Mouse (Mus musculus) retina, postnatal 1 day (tissue): ENCODE measurements at regions not wholly inside any gene's neighbourhood (a gene's known extent, or its start where the extent isn't known, plus 50 kb on each side); places are given as distances from the start of the nearest gene placed in this dataset.

Experiments
- DNase-seq: peaks from one replicate; pipeline ENCODE4 v3.0.0-alpha.2; 2012

DNA sequence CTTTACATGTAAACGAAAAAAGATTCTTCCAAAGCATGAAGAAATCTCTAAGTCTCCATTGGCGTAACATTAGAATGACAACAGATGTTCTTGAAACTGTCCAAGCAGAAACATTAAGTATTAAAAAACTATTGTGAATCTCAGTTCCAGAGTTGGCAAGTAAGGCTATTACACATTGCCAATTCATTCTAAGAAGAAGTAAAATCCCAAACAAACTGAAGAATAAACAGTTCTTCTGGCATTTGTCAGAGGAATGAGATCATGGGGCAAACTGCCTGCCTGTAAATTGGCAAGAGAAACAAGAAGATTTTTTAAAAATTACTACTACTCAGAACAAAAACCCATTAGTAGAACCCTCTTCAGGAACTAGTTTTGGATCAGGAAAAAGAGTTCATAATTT lies 680.1 kb downstream of the Nova1 start:
- no peak for DNase-seq

- DNase-seq: no peak
Observed at GRCm38 (mm10) chr12:46125867-46126266, 692.9 kb downstream of the Nova1 start.

DNA sequence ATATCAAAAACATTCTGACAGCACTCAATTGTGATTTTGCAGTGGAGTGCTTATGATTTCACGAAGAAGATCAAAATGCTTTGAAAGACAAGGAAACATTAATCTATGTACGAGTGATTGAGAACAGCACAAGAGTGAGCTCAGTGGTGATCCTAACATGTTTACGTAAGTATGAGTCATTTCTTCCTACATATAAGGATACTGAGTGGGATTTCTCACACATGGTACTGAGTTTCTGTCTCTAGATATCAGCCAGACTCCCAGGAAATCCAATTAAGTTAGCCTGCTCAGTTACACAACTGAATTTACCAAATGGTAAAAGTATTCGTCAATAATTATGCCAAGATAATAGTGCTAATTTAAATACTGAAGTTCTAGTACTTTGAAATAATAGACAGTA lies 707.4 kb downstream of the Nova1 start:
- DNase-seq: no peak

- no peak for DNase-seq
Observed at GRCm38 (mm10) chr12:46083356-46083755, 735.4 kb downstream of the Nova1 start.

- DNase-seq: no peak
Observed at GRCm38 (mm10) chr12:46075789-46076217, 742.9 kb downstream of the Nova1 start.

DNA sequence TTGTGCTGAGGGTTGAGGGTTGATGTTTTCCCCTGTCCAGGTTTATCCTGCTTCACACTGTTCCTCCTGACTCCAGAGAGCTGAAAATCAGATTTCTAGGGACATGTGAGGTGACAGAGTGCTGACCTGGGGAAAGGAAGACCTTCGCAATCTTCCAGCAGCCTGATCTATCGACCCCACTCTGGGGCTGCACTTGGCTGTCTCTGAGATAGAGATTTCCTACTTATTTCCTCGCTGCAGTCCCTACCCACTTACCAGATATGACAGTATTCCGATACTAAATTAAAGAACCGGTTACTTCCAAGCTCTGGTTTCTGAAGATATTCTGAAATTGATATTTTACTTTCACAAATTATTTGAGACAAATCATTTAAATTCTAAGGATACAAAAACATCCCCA lies 743.4 kb downstream of the Nova1 start:
- DNase-seq: no peak

DNA sequence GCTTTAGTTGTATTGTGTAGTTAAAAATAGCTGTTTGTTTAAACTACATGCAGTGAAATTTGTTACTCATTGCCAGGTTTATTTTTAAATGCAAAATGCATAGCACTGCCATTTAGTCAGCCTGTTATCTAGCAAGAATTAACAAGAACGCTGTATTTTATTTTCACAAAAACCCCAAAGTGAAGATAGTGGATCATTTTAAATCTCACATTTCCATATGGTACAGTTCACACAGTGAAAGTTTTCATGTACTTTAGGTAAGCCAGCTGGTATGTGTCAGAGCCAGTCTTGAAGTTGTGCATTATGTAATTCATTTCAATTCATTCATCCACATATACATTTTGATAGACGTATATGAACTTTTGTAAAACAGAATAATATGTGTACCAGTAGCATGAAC lies 751.8 kb downstream of the Nova1 start:
- DNase-seq: no peak

GRCm38 (mm10) chr12:46040626-46041025 lies 778.1 kb downstream of the Nova1 start:
- no peak for DNase-seq

- DNase-seq: no peak
Observed at GRCm38 (mm10) chr12:46040216-46040615, 778.5 kb downstream of the Nova1 start.

- no peak for DNase-seq
Observed at GRCm38 (mm10) chr12:46036540-46037094, 782.1 kb downstream of the Nova1 start.

DNA sequence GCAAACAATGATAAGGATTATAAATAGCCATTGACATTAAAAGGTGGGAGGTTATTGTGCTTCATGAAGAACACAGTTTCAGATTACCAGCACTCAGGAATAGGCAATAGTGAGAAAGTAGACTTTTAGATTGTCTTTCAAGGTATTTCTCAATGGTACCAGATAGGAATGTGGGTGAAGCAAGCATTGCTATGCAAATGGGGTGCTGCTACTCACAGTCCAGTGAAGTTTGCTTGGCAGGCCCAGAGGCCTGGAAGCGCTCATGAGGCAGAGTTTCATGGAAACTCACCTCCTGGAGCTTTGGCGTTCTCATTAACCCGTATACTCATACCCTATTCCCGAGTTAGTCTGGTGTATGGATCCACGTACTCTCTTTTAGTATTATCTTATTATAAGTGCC lies 793.5 kb downstream of the Nova1 start:
- no peak for DNase-seq

DNA sequence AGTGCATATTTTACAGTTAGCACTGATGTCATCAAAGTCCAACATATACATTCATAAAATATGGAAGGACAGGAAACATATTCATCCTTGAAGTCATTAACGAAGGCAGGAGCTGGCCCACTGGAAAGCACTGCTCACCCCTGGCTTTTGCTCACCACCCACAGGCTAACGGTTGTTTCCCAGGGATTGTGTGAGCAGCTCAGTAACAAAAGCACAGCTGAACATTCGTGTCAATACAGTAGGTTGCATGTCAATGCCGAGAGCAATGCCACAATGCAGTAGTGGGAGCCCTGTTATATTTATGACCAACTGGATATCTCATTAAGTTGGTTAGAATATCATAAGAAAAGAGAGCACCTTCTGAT lies 797.2 kb downstream of the Nova1 start:
- DNase-seq: no peak

DNA sequence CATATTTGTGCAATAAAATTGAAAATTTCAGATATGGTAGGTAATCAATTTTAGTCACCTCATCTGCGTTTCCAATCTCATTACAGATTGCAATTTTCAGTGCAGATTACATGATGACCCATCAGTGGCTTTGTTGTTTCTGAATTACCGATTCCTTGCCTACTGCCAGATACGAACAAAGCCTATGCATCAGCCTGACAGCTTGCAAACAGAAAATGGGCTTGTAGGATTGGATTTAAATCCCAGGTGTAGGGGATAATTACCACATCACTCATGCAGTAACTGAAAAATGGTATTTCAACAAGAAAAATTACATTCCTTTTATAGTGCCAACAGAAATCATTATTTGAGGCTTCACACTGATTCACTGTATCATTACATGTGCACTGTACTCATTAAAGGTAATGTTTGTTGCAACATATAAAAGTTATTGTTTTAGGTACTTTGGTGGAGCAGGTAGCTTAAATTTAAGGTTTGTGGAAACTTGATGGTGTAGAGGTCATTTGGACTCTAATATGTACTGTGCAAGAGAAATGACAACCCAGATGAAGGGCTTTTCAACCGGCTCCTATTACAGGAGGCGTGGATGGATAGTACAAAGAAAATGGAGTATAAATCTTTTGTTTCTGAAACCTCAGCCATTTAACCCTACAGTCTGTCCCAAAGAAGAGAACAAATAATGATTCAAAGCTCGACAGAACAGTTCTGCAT lies 797.7 kb downstream of the Nova1 start:
- DNase-seq: no peak

GRCm38 (mm10) chr12:45977691-45978414 lies 840.9 kb downstream of the Nova1 start:
- no peak for DNase-seq

DNA sequence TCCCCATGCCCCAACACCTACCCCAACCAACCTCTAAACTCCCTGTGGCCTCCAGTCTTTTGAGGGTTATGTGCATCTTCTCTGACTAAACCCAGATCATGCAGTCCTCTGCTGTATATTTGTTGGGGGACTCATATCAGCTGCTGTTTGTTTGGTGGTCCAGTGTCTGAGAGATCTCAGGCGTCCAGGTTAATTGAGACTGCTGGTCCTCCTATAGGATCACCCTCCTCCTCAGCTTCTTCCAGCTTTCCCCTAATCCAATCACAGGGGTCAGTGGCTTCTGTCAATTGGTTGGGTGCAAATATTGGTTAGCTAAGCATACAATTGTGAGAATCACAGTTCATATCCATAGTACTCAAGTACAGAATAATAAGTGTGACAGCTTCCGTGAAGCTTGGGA lies 842.9 kb downstream of the Nova1 start:
- no peak for DNase-seq

DNA sequence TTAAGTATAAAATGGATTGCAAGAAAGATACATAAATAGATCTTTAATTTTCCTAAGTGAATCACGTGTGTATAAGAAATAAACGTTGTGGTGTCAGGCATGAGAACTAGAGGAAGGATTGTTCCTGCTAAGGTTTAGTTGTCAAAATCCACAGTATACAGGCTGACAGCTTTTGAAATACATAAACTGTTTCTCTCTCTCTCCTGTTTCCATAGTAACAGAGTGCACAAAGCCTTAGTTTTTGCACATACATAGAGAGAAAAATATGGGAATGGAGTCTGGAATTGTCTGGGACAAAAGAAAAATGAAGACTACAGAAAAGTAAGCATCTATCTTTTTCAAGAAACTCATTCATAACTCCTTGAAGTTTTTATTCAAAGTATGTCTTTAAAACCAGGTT lies 848.3 kb downstream of the Nova1 start:
- DNase-seq: no peak

DNA sequence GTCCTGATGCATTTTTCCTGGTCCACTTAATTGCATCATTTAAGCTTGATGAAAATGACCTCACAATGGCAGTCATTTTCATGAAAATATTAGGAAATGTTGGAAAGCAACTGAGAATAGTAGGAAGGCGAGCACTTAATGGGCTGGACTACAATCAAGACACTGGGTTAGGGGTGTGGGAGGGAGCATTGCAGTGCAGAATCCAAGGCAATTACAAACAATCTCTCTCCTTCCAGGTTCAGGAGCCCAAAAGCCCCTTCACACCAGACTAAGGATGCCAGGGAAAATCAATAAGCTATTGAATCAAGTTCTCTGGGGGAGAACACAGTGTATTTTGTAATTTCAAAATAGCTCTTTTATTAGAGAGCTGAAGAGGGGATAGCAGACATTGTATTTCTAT lies 848.8 kb downstream of the Nova1 start:
- DNase-seq: peak; percentile 1

DNA sequence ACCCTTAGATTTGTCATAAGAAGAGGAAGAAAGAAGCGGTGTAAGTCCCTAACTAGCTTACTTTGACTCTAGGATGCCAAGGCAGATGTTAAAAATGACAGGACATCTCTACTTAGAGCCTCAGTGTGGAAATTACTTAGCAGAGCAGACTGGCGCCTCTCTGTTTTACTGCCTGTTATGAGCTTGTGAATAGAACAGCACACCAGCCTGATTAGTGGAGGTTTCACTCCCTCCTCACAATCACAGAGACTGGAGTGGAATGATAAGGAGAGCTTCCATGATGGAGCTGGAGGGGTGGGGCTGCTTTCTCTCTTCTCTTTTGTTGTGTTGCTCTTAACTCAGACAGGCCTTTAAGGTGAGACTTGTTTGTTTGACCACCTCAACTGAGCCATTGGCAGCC lies 871.8 kb downstream of the Nova1 start:
- DNase-seq: no peak

GRCm38 (mm10) chr12:45944464-45944863 lies 870.0 kb upstream of the Stxbp6 start:
- no peak for DNase-seq

DNA sequence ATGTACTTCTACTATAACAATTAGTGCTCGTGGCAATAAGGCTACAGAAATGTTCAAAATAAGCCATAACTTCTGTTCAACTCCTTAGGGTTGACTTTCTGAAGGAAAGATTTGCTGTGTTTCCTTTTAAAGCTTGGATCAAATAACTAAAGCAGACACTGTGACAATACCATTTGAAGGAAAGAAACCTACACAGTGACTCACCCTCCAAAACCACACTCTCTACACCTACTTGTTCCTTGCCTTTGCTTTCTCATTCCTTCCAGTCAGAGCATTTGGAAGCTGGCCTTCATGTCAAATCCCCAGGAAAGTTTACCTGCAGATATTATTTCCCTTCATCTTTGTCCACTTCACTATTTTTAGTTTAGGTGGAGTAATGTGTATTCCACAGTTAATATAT lies 867.9 kb upstream of the Stxbp6 start:
- DNase-seq: no peak

DNA sequence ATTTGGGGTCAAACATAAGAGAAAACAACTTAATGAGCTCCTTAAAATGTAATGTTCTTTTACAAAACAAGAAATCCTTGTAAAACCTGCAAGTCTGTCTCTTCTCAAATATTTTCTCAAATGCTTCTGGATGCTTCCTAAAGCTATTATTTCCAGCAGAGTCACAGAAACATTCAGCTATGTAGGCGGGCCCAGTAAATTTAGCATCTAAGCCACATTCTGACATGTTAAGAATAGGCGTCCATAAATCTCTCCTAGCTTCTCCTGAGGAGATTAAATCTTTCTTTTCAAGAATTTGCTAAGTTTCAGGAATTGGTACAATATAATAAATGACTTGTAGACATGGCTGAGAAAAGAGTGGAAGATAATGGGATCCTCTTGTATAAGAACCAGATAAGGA lies 858.9 kb upstream of the Stxbp6 start:
- DNase-seq: no peak

- no peak for DNase-seq
Observed at GRCm38 (mm10) chr12:45932251-45932650, 857.7 kb upstream of the Stxbp6 start.

DNA sequence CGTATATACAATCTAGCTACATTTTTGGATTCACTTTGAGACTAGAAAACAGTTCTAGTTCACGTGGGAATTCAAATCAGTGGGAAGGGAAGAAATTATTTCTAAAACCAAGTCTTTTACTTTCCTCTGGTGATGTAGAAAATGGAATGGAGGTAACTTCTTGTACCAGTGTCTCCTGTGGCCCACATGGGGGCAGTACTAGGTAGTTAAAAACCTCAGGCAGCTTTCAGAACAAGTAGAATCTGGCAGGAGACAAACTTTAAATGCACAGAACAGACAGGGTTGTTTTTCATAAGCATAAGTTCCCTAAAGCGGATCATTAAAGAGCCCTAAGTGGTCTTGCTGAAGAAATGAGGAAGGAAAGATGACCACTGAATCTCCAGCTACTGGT lies 855.2 kb upstream of the Stxbp6 start:
- peak; percentile 47 for DNase-seq

- peak; percentile 1 for DNase-seq
Observed at GRCm38 (mm10) chr12:45929001-45929759, 854.7 kb upstream of the Stxbp6 start.
